Mouse (Mus musculus) thymus, adult 2 months (tissue): ENCODE measurements around the gene Rorc. TPM values are rescaled to one million over a fixed set of nuclear protein-coding genes. Genes with fewer than 3 reads are reported as not detected.
A peak's percentile ranks its signal among the peaks of the same experiment; 100 is the strongest.

Source experiments
- DNase-seq: peaks from one replicate; pipeline ENCODE4 v3.0.0; 2021
- H3K27ac ChIP-seq: fragments of 200-500 bp; 2 replicates; pipeline ENCODE4 v1.5.1; 2012; ENCODE audit warnings: low read length, control low read depth; ENCODE audit not compliant: control insufficient read depth, insufficient read depth
- H3K27me3 ChIP-seq: fragments of 200-500 bp; 2 replicates; pipeline ENCODE4 v1.6.1; 2012; ENCODE audit warnings: mild to moderate bottlenecking, low read length, moderate library complexity, mixed read lengths; ENCODE audit not compliant: control insufficient read depth, insufficient read depth
- H3K36me3 ChIP-seq: fragments of 200-500 bp; 2 replicates; pipeline ENCODE4 v1.6.1; 2012; ENCODE audit warnings: mild to moderate bottlenecking, low read length, moderate library complexity; ENCODE audit not compliant: control insufficient read depth, insufficient read depth
- H3K4me1 ChIP-seq: fragments of 200-500 bp; replicated peaks from 2 replicates; pipeline ENCODE4 v1.6.1; 2012; ENCODE audit warnings: low read length; ENCODE audit not compliant: control insufficient read depth, insufficient read depth
- H3K4me3 ChIP-seq: fragments of 200-500 bp; 2 replicates; pipeline ENCODE4 v1.5.1; 2012; ENCODE audit warnings: mild to moderate bottlenecking, low read length, control low read depth, moderate library complexity; ENCODE audit not compliant: control insufficient read depth, insufficient read depth
- CTCF ChIP-seq: fragments of 200-500 bp; IDR thresholded peaks from 2 replicates; pipeline ENCODE4 v1.5.1; 2012; ENCODE audit warnings: mild to moderate bottlenecking, control low read depth, low read length, moderate library complexity, borderline replicate concordance; ENCODE audit not compliant: control insufficient read depth, poor library complexity, insufficient read depth; ENCODE audit errors: extremely low read depth
- POLR2A ChIP-seq: fragments of 200-500 bp; IDR thresholded peaks from 2 replicates; pipeline ENCODE4 v1.6.1; 2012; ENCODE audit warnings: mild to moderate bottlenecking, low read length, control low read depth, moderate library complexity; ENCODE audit not compliant: control insufficient read depth, poor library complexity, insufficient read depth; ENCODE audit errors: extremely low read depth
- WGBS: fragments of 180-500 bp; shearing (Covaris S2); methylation state at CpG from one replicate; pipeline ENCODE4 v1.1.7; 2018; 5-methylcytosine and 5-hydroxymethylcytosine counted together
- polyA plus RNA-seq: library from polyadenylated mRNA; depleted of rRNA; stranded (reverse); fragments of >200 nt; gene quantifications from 2 replicates; pipeline ENCODE4 v1.2.3, GENCODE M21; 2012

Gene Rorc
- polyA plus RNA-seq, 1 experiment: 296 TPM

DNA sequence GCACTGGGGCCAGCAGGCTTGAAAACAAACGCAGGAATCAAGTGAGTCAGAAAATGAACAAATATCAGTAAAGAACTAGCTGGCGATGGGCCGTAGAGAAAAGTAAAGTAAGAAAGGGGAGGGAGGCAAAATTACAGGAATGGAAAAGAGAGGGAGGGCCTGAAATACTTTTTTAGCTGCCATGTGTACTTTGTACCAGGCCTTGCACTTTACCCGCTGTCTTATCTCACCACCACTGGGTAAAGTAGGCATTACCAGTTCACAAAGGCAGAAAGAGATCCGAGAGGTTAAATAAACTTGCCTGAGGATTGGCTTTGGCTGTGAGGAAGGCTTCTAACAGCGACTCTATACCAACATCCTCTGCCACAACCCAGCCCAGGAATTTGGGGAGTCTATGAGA, 5.1 kb upstream of the Rorc start:
- H3K4me3 ChIP-seq: no peak overlapping the region
- TF ChIP-seq CTCF (no peak), POLR2A (no peak)
- H3K27ac ChIP-seq: no peak overlapping the region
- peaks cover 22% of the 10 kb centered on the region for H3K36me3 ChIP-seq
- no peak for DNase-seq
- H3K4me1 ChIP-seq: peaks cover 32% of the 10 kb centered on the region
- no peaks in the 10 kb centered on the region for H3K27me3 ChIP-seq
- WGBS: 95% methylated on average over 6 of the region's 6 CpGs

DNA sequence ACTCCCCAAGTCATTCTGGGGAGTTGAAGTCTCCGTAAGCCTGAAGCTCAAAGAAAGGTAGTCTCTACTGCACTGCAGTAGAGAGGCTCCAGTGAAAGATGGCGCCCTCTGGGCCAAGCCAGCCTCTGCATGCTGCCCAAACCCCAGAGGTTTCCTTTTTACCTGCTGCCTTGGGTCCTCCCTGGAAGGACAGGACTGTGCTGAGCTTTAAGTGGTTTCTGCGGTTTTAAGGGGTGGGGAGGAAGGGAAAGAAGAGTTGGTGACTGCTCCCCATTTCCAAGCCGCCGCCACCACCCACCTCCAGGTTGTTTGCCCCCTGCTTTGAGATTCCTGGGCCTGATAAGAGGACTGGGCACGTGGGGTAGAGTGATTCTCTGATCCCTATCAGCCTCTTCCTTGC, 4.0 kb upstream of the Rorc start:
- WGBS: 15% methylated on average over 6 of the region's 6 CpGs
- no peak for TF ChIP-seq CTCF
- no peak for TF ChIP-seq POLR2A

DNA sequence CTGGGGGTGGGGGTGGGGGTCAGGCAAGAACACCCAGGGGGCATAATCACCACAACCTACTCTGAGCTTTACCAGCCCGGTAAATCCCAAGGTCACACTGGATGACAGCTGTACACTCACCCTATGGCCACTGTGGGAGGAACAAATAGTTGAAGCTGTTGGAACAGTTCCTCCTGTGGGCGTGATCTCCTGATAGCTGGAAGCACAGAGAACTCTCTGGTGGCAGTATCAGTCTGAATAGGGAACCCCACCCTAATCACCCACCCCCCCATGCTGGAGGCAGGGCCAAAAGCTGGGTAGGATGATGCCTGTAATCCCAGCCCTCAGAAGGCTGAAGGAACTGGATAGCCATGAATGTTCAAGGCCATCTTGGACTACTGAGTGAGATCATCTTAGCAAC, 2.9 kb upstream of the Rorc start:
- 81% methylated on average over 2 of the region's 2 CpGs for WGBS
- Histone ChIP-seq H3K27me3 (no peaks in the 10 kb centered on the region), H3K27ac (no peak overlapping the region), H3K36me3 (peaks cover 17% of the 10 kb centered on the region), H3K4me1 (peaks cover 47% of the 10 kb centered on the region), H3K4me3 (no peak overlapping the region)
- TF ChIP-seq POLR2A: no peak
- TF ChIP-seq CTCF: no peak
- no peak for DNase-seq

More for the DNA sequence above, 4.0 kb upstream of the Rorc start:
- H3K27me3 ChIP-seq: no peaks in the 10 kb centered on the region
- peaks cover 22% of the 10 kb centered on the region for H3K36me3 ChIP-seq
- no peak overlapping the region for H3K27ac ChIP-seq
- peaks cover 43% of the 10 kb centered on the region for H3K4me1 ChIP-seq
- no peak overlapping the region for H3K4me3 ChIP-seq
- DNase-seq: no peak

DNA sequence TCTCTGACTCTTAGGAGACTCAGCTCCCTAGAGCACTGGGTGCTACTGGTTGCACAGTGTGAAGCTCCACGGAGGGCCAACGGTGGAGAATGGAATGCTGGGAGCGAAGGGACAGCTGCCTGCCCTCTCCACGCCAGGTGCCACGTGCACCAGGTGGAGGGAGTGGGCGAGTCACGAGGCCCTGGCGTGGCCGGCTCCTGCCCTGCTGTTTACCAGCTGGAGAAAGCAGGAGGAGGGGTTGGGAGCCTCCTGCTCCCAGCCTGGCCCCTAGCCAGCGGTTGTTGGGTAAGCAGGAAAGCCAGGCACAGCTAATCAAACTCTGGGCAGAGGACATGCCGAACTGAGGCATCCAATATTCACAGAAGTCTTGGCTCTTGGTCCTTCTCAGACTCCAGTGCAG, 957 bp upstream of the Rorc start:
- Histone ChIP-seq H3K36me3 (peaks cover 3% of the 10 kb centered on the region; the same call in 1 of the 2 replicates), H3K4me3 (no peak overlapping the region), H3K4me1 (peaks cover 59% of the 10 kb centered on the region), H3K27me3 (no peaks in the 10 kb centered on the region), H3K27ac (no peak overlapping the region)
- no peak for TF ChIP-seq CTCF
- no peak for TF ChIP-seq POLR2A
- no peak for DNase-seq
- 81% methylated on average over 11 of the region's 11 CpGs for WGBS

DNA sequence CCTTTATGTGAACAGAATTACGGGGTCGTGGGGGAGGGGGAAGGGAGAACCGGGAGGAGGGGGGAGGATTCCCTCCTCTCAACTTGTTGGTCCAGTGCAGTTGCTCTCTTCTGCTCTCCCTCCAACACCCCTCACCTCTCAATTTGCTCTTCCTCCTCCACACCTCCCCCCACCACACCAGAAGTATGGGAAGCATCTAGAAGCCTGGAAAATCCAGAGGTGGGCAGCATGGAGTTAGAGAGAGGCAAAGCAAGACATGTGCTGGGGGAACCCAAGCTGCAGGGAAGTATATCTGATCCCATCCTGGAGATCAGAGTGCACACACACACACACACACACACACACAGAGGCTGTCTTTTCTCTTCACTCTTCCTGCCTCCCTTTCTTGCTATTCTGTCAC, 556 bp upstream of the Rorc start:
- Histone ChIP-seq H3K4me3 (no peak overlapping the region), H3K36me3 (peaks cover 1% of the 10 kb centered on the region; the same call in 1 of the 2 replicates), H3K27ac (no peak overlapping the region), H3K27me3 (no peaks in the 10 kb centered on the region), H3K4me1 (peaks cover 59% of the 10 kb centered on the region)
- DNase-seq: no peak
- 57% methylated on average over 3 of the region's 3 CpGs for WGBS
- TF ChIP-seq POLR2A (no peak), CTCF (no peak)

DNA sequence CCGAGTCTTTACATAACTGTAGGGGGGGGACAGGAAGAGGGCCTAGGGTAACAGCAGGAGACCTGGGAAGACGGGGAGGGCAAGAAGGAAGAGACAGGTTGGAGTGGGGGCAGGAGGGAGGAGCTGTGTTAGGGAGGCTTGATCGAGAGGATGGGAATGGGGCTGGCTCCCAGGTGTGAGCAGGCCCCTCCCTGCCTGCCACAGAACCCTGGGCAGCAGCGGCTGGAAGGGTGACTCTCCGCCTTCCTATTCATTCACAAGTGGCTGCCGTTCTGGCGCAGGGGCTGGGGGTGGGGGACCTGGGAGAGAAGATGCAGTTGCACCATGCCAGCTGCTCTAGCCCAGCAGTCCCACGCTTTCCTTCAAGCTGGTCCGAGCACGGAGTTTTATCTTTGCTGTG, 496 bp downstream of the Rorc start:
- H3K27ac ChIP-seq: peak overlapping the region; percentile 10; the same call in 1 of the 2 replicates
- H3K4me1 ChIP-seq: peaks cover 58% of the 10 kb centered on the region
- H3K36me3 ChIP-seq: no peaks in the 10 kb centered on the region; the same call in 1 of the 2 replicates

DNA sequence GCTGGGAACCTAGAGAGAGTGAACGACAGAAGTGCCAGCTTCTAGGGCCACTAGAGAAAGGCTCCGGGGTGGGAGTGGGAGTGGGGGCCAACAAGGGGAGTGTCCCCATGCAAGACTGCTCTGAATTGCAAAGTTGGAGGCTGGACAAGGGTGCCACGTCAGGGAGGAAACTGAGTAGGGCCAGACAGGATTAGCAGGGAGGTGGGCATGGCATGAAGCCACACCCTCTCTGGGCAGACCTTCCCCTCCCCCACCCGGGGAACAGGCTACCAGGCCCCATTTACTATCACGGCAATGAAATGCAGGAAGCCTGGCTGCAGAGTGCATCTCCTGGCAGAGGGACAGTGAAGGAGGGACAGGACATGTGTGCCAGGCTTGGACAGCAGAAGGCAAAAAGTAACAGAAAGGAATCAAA, 1.0 kb downstream of the Rorc start:
- DNase-seq: no peak
- peak overlapping the region; percentile 16 for H3K4me3 ChIP-seq
- H3K4me1 ChIP-seq: peaks cover 53% of the 10 kb centered on the region
- 6% methylated on average over 5 of the region's 5 CpGs for WGBS
- TF ChIP-seq CTCF: no peak
- no peak for TF ChIP-seq POLR2A
- H3K27me3 ChIP-seq: no peaks in the 10 kb centered on the region
- H3K36me3 ChIP-seq: no peaks in the 10 kb centered on the region; the same call in 1 of the 2 replicates
- peak overlapping the region; percentile 10; the same call in 1 of the 2 replicates for H3K27ac ChIP-seq

More for the DNA sequence above, 496 bp downstream of the Rorc start:
- WGBS: 12% methylated on average over 10 of the region's 10 CpGs
- DNase-seq: no peak
- Histone ChIP-seq H3K27me3 (no peaks in the 10 kb centered on the region), H3K4me3 (peak overlapping the region; percentile 16)
- TF ChIP-seq POLR2A (no peak), CTCF (no peak)
